Mouse (Mus musculus) midbrain, embryonic 12.5 days (tissue): Measurements from ENCODE around the gene Coro2a. TPM values are rescaled to one million over a fixed set of nuclear protein-coding genes. Genes with fewer than 3 reads are reported as not detected.

Experiments
- ATAC-seq: fragments of 200-750 bp; cut with Nextera tagmentation; 2 replicates; pipeline ENCODE4 v1.8.0; 2017; ENCODE audit warnings: low read depth, moderate TSS enrichment, moderate library complexity; ENCODE audit not compliant: low FRiP score
- H3K27ac ChIP-seq: fragments of 300-500 bp; sonication (generic); replicated peaks from 2 replicates; pipeline ENCODE4 v1.5.1; 2016; ENCODE audit warnings: mild to moderate bottlenecking
- H3K27me3 ChIP-seq: fragments of 300-500 bp; sonication (generic); 2 replicates; pipeline ENCODE4 v1.6.1; 2016; ENCODE audit warnings: mild to moderate bottlenecking
- H3K36me3 ChIP-seq: fragments of 300-500 bp; sonication (generic); 2 replicates; pipeline ENCODE4 v1.6.1; 2016
- H3K4me1 ChIP-seq: fragments of 300-500 bp; sonication (generic); 2 replicates; pipeline ENCODE4 v1.6.1; 2016
- H3K4me2 ChIP-seq: fragments of 300-500 bp; sonication (generic); replicated peaks from 2 replicates; pipeline ENCODE4 v1.6.1; 2016; ENCODE audit warnings: mild to moderate bottlenecking, moderate library complexity
- H3K4me3 ChIP-seq: fragments of 300-500 bp; sonication (generic); 2 replicates; pipeline ENCODE4 v1.5.1; 2016; ENCODE audit warnings: mild to moderate bottlenecking
- H3K9ac ChIP-seq: fragments of 300-500 bp; sonication (generic); replicated peaks from 2 replicates; pipeline ENCODE4 v1.6.1; 2016; ENCODE audit warnings: mild to moderate bottlenecking, moderate library complexity
- H3K9me3 ChIP-seq: fragments of 300-500 bp; sonication (generic); 2 replicates; pipeline ENCODE4 v1.6.1; 2016; ENCODE audit warnings: mild to moderate bottlenecking
- WGBS: fragments of 180-500 bp; shearing (Covaris S2); methylation state at CpG from one replicate; pipeline ENCODE4 v1.1.7; 2016; 5-methylcytosine and 5-hydroxymethylcytosine counted together
- polyA plus RNA-seq: library from polyadenylated mRNA; unstranded; fragments of >200 nt; fragmentation: Nextera tagmentation; extraction: Ambion mirVana; gene quantifications from 2 replicates; pipeline ENCODE4 v1.2.1, GENCODE M21; 2016

Coro2a gene
- polyA plus RNA-seq, 1 experiment from 2014 or later = 2.8 TPM

DNA sequence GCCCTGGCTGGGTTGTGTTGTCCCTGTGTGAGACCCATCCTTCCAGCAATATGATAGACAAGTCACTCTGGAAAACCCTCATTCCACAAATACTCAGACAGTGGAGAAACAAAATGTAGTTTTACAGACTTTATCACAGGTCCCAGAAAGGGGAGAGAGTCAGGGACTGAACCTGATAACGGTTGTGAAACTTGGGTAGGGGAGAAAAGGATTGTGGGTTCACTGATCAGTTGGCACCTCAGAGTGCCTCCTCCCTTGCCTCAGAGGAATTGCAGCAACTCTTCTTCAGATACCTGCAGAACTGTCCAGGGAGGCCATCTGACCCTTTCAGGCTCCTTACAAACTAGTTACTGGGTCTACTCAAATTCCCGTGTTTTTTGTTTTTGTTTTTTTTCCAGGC, 30.5 kb upstream of the Coro2a start:
- H3K9me3 ChIP-seq = no peaks in the 10 kb centered on the region
- H3K4me2 ChIP-seq = no peak overlapping the region
- no peaks in the 10 kb centered on the region for H3K36me3 ChIP-seq
- H3K4me1 ChIP-seq = no peaks in the 10 kb centered on the region
- 0 out of 2 replicates have a peak, but pooled peaks cover 5% of the 10 kb centered on the region for H3K27me3 ChIP-seq
- no peak for ATAC-seq
- H3K4me3 ChIP-seq = no peak overlapping the region
- H3K9ac ChIP-seq = no peak overlapping the region
- no peak overlapping the region for H3K27ac ChIP-seq
- 78% methylated on average over 2 of the region's 2 CpGs for WGBS

DNA sequence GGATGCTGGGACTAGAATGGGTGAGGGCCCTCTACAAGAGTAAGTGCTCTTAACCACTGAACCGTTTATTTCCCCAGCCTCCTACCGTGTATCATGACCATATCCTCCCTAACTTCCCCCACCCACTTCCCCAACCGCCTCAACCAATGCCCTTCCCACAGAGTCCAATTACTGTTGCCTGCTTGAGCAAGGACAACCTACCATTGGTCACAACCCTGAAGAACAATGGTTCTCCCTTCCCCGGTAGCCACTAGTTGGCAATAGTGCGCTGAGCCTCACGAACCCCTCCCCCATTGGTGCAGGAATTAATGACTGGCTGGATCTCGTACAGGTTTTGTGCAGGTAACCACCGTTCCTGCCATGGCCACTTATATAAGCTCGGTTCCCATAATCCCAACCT, 28.4 kb upstream of the Coro2a start:
- H3K27me3 ChIP-seq = 0 out of 2 replicates have a peak, but pooled peaks cover 5% of the 10 kb centered on the region
- no peak overlapping the region for H3K4me2 ChIP-seq
- WGBS = 65% methylated on average over 9 of the region's 9 CpGs
- H3K9ac ChIP-seq = no peak overlapping the region
- H3K4me1 ChIP-seq = no peaks in the 10 kb centered on the region
- no peak overlapping the region for H3K27ac ChIP-seq
- H3K36me3 ChIP-seq = no peaks in the 10 kb centered on the region
- no peak for ATAC-seq
- no peaks in the 10 kb centered on the region for H3K9me3 ChIP-seq
- no peak overlapping the region for H3K4me3 ChIP-seq

DNA sequence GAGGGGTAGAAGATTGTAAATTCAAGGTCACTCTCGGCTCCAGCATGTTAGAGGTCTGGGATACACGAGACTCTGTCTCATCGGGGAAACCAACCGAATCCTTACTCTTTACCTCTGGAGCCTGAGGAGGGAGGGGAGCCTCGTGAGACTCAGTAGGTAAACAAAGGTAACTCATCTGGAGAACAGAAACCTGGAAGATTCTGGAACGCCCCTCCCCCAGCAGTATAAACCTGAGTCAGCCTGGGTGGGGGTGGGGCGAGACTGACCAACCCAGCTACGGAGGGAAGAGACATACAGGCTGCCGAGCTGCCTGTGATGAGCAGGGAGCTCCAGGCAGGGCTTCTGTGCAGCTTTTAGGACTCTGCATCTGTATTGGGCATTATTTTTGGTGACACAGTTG, 26.9 kb upstream of the Coro2a start:
- no peak overlapping the region for H3K27ac ChIP-seq
- H3K9me3 ChIP-seq = no peaks in the 10 kb centered on the region
- H3K4me2 ChIP-seq = no peak overlapping the region
- no peak overlapping the region for H3K4me3 ChIP-seq
- no peaks in the 10 kb centered on the region for H3K4me1 ChIP-seq
- 49% methylated on average over 9 of the region's 9 CpGs for WGBS
- H3K9ac ChIP-seq = no peak overlapping the region
- ATAC-seq = no peak
- H3K27me3 ChIP-seq = 0 out of 2 replicates have a peak, but pooled peaks cover 5% of the 10 kb centered on the region
- H3K36me3 ChIP-seq = no peaks in the 10 kb centered on the region

DNA sequence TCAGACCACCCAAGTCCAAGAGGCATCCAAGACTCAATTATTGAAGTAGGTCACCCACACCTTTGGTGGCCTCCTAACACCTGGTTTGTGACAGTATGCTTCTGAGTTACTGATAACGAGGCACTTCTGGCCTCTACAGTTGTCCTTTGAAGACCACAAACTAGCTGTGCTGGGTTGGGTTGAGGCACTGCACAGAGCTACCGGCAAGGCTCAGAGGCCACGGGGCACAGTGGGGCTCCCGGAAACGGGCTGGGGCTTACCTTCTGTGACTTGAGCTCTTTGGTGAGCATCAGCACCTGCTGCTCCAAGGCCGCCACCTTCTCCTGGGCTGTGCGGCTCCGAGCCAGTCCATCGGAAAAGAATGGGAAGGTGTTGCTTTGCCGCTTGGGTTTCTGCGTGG, 26.1 kb upstream of the Coro2a start:
- Histone ChIP-seq H3K4me3 (no peak overlapping the region), H3K27ac (no peak overlapping the region), H3K9ac (no peak overlapping the region), H3K9me3 (no peaks in the 10 kb centered on the region), H3K36me3 (no peaks in the 10 kb centered on the region), H3K27me3 (no peaks in the 10 kb centered on the region), H3K4me1 (no peaks in the 10 kb centered on the region), H3K4me2 (no peak overlapping the region)
- 74% methylated on average over 11 of the region's 11 CpGs for WGBS
- ATAC-seq = no peak

DNA sequence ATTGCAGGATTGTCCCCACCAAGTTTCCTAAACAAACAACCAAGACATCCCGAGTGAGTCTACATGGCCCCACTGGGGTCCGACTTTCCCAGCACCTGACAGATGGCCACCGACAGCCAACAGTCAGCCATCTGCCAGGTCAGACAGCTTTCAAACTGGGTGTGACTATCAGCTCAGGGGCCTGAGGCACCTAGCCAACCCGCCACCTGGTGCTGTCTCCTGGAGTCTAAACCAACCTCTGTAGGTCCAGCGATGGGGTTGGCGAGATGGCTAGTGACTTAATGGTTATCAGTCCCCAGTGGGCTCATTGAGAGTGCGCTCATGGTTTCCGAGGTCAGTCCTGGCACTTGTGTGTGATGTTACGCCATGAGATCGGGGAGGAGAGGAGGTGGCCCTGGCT, 23.1 kb upstream of the Coro2a start:
- Histone ChIP-seq H3K9ac (no peak overlapping the region), H3K27me3 (peaks cover 14% of the 10 kb centered on the region), H3K4me1 (peaks cover 3% of the 10 kb centered on the region; the same call in 1 of the 2 replicates), H3K4me3 (no peak overlapping the region), H3K4me2 (no peak overlapping the region), H3K36me3 (no peaks in the 10 kb centered on the region), H3K9me3 (no peaks in the 10 kb centered on the region), H3K27ac (no peak overlapping the region)
- ATAC-seq = no peak
- WGBS = 88% methylated on average over 10 of the region's 10 CpGs

DNA sequence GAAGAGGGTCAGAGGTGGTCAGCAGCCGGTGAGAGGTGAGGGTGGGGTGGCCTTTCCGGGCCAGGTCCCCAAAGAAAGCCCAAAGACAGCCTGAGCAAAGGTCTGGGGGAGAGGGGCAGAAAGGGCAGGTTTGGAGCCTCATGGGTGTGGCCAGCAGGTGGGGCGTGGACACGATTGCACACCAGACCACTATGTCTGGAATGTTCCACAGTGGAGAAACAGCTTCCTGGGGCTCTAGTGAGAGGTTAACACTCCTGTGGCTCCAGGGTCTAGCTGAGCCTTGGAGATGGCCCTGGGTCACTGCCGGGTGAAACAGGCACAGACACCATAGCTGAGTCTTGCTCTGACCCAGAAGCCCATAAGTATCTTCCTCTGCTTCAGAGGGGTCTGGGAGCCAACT, 21.0 kb upstream of the Coro2a start:
- Histone ChIP-seq H3K27ac (no peak overlapping the region), H3K9me3 (no peaks in the 10 kb centered on the region), H3K36me3 (no peaks in the 10 kb centered on the region), H3K4me1 (peaks cover 3% of the 10 kb centered on the region; the same call in 1 of the 2 replicates), H3K9ac (no peak overlapping the region), H3K4me3 (no peak overlapping the region), H3K4me2 (no peak overlapping the region), H3K27me3 (peaks cover 28% of the 10 kb centered on the region)
- ATAC-seq = no peak
- 87% methylated on average over 5 of the region's 5 CpGs for WGBS

DNA sequence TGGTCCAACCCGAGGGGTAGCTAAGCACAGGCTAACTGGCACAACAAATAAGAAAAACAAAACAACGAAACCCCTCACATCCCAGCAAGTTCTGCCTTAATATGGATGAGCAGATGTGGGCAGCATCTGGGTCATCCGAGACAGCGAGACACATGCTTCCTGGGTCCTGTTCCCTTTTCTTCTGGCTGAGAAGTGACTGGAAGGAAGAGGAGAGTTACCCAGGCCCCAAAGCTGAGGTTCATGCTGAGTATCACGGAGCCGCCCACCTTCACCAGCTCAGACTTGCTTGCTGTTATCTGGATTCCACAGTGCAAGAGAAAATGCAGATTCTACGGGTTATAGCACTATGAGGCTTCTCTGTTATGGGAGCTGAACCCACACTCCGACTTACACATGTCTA, 18.9 kb upstream of the Coro2a start:
- Histone ChIP-seq H3K27me3 (peaks cover 31% of the 10 kb centered on the region), H3K27ac (no peak overlapping the region), H3K36me3 (no peaks in the 10 kb centered on the region), H3K9me3 (no peaks in the 10 kb centered on the region), H3K4me1 (peaks cover 3% of the 10 kb centered on the region; the same call in 1 of the 2 replicates), H3K4me2 (no peak overlapping the region), H3K4me3 (no peak overlapping the region), H3K9ac (no peak overlapping the region)
- ATAC-seq = no peak
- WGBS = 78% methylated on average over 8 of the region's 8 CpGs

DNA sequence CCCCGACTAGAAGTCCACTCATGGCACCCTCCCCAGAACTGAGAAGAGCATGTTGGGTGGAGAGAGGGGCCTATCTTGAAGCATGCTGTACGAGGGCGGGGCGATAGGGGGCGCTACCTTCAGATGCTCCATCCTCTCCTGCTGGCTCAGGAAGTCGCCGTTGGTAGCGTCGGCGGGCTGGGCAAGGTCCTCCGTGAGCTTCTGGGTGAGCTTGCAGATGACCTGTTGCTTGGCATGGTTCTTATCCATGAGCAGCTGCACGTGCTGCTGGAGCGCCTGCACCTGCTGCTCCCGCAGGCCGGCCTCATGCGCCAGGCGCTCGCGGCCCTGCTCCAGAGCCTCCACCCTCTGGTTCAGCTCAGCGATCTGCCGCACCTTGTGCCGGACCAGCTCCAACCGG, 18.3 kb upstream of the Coro2a start:
- H3K4me1 ChIP-seq = peaks cover 3% of the 10 kb centered on the region; the same call in 1 of the 2 replicates
- peak overlapping the region; percentile 15 for H3K4me3 ChIP-seq
- H3K27ac ChIP-seq = no peak overlapping the region
- 10% methylated on average over 23 of the region's 23 CpGs for WGBS
- peaks cover 38% of the 10 kb centered on the region for H3K27me3 ChIP-seq
- peak overlapping the region; percentile 42 for H3K4me2 ChIP-seq
- H3K9me3 ChIP-seq = no peaks in the 10 kb centered on the region
- H3K9ac ChIP-seq = no peak overlapping the region
- no peaks in the 10 kb centered on the region for H3K36me3 ChIP-seq
- no peak for ATAC-seq

DNA sequence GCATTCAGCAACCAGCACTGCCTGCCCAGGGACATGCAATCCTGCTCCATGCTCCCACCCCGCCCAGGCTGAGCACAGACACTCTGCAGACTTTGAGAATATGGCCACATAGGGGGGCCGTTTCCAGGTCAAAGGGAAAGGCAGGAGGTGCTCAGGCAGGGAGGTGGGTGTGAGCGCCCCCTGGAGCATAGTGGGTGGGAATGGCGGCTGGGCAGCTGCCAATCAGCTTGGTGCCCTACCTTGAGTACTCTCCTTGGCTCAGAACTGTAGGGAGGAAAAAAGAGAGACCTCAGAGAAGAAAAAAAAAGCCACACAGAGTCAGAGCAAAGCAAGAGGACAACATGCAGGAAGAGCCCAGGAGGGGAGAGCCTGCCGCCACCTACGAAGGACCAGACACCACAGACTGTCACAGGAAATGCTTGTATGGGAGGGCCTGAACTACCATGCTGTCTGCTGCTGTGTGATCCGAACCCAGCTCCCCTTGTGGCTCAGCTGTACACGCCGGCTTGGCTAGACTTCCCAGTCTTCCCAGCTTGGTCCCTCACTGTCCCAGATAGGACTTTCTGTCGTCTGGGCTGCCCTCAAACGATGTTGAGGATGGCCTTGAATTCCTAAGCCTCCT, 16.3 kb upstream of the Coro2a start:
- Histone ChIP-seq H3K4me1 (peaks cover 3% of the 10 kb centered on the region; the same call in 1 of the 2 replicates), H3K4me2 (no peak overlapping the region), H3K9ac (no peak overlapping the region), H3K4me3 (no peak overlapping the region), H3K9me3 (no peaks in the 10 kb centered on the region), H3K27ac (no peak overlapping the region), H3K36me3 (no peaks in the 10 kb centered on the region), H3K27me3 (peaks cover 48% of the 10 kb centered on the region)
- ATAC-seq = no peak
- 65% methylated on average over 11 of the region's 11 CpGs for WGBS

DNA sequence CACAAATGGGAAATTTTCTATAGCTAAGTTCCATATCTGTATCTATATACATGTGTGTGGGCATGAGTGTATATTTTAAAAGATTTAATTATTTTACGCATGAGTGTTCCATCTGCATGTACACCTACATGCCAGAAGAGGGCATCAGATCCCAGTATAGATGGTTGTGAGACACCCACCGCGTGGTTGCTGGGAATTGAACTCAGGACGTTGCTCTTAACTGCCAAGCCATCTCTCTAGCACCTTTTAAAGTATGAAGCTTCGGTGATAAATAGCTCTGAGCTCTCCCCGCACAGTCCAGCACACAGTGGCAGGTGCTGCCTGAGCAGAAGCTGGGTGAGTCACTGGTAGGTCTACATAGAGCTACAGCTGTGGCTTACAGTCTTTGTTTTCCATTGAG, 15.4 kb upstream of the Coro2a start:
- Histone ChIP-seq H3K9me3 (no peaks in the 10 kb centered on the region), H3K4me1 (peaks cover 3% of the 10 kb centered on the region; the same call in 1 of the 2 replicates), H3K4me3 (no peak overlapping the region), H3K27me3 (peaks cover 48% of the 10 kb centered on the region), H3K27ac (no peak overlapping the region), H3K9ac (no peak overlapping the region), H3K4me2 (no peak overlapping the region), H3K36me3 (no peaks in the 10 kb centered on the region)
- 79% methylated on average over 6 of the region's 6 CpGs for WGBS
- ATAC-seq = no peak

DNA sequence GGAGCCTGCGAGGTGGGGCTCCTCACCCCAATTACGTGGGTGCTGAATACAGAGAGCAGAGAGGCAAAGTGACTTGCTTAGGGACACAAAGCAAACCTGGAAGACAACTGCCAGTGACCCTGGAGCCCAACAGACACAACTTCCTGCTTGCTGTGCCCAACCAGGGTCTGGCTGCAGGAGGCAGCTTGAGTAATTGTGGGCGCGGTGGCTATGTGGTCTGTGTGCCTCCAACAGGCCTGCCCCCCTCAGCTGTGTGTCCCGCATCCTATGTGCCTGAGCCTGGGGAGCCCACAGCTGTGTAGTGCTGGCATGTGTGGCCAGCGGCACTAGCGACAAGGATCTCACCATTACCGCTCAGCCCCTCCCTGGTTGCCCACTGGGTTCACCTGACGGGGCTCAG, 12.6 kb upstream of the Coro2a start:
- 82% methylated on average over 9 of the region's 9 CpGs for WGBS
- H3K27me3 ChIP-seq = peaks cover 30% of the 10 kb centered on the region
- no peak for ATAC-seq

DNA sequence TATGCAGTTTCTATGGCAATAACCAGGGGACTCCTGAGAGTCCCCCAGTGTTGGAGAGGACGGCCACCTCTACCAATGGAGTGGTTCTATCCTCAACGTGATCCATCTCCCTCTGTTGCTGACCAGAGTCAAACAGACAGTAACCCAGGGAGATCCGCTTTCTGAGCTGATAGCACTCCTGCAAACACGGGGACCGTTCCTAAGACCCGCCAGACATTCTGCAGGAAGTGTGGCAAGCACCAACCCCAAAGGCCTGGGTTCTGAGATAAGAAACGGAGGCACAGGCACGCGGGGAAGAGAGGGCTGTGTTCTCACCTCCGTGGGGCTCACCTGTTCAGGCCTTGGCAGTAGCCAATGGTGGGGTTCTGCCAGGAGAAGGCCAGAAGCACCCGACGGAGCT, 11.6 kb upstream of the Coro2a start:
- H3K4me3 ChIP-seq = no peak overlapping the region
- no peak for ATAC-seq
- H3K4me2 ChIP-seq = no peak overlapping the region
- no peak overlapping the region for H3K9ac ChIP-seq
- H3K27ac ChIP-seq = no peak overlapping the region
- H3K4me1 ChIP-seq = no peaks in the 10 kb centered on the region
- H3K36me3 ChIP-seq = no peaks in the 10 kb centered on the region
- 84% methylated on average over 12 of the region's 12 CpGs for whole genome bisulfite sequencing
- no peaks in the 10 kb centered on the region for H3K9me3 ChIP-seq
- H3K27me3 ChIP-seq = peaks cover 29% of the 10 kb centered on the region

More for the DNA sequence above, 12.6 kb upstream of the Coro2a start:
- no peaks in the 10 kb centered on the region for H3K9me3 ChIP-seq
- H3K4me3 ChIP-seq = no peak overlapping the region
- H3K9ac ChIP-seq = no peak overlapping the region
- H3K4me1 ChIP-seq = no peaks in the 10 kb centered on the region
- H3K27ac ChIP-seq = no peak overlapping the region
- H3K4me2 ChIP-seq = no peak overlapping the region
- H3K36me3 ChIP-seq = no peaks in the 10 kb centered on the region

DNA sequence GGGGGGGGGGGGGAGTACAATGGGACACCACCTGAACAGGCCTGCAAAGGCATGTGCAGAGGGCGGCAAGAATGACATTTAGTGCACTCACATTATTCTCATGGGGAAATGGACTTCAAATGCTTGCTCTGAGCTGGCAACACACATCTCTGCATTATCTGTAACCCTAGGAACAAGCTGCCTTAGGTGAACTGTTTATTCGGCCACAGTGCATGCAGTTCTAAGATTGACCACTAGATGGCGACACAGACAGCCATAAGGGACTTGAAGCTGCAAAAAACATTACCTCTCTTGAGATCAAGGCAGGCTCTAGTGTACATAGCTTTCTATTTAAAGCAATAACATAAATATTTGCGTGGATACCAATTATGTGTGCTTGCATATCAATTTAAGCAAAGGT, 9.2 kb upstream of the Coro2a start:
- H3K27ac ChIP-seq = no peak overlapping the region
- no peaks in the 10 kb centered on the region for H3K36me3 ChIP-seq
- 3% methylated on average over 4 of the region's 4 CpGs for WGBS
- no peak overlapping the region for H3K4me3 ChIP-seq
- H3K27me3 ChIP-seq = peaks cover 30% of the 10 kb centered on the region; the same call in 1 of the 2 replicates
- no peak overlapping the region for H3K4me2 ChIP-seq
- H3K4me1 ChIP-seq = no peaks in the 10 kb centered on the region
- peak; percentile 47; the same call in 1 of the 2 replicates for ATAC-seq
- no peaks in the 10 kb centered on the region for H3K9me3 ChIP-seq
- H3K9ac ChIP-seq = no peak overlapping the region
